Mouse (Mus musculus) embryo, embryonic 9.5 days (tissue): Measurements from ENCODE around the gene Olfr1247.
"Not testable (repeated sequence)": the region's sequence is repeated elsewhere in the genome, so short reads cannot be mapped to it uniquely, and the experiment has no call there.

Experiments used
- DNase-seq: peaks from one replicate; pipeline ENCODE4 v3.0.0-alpha.2; 2017; ENCODE audit errors: extremely low spot score

Gene Olfr1247

GRCm38 (mm10) chr2:89614030-89614429, at the start of gene Olfr1247:
TSS of gene Olfr1247 (minus strand) at chr2:89614130.
- no peak for DNase-seq

GRCm38 (mm10) chr2:89661367-89661766, 47.4 kb upstream of the Olfr1247 start, which contains the start of gene Olfr1250:
TSS of gene Olfr1250 (minus strand) at chr2:89661467.
- no peak for DNase-seq

GRCm38 (mm10) chr2:89634883-89635282, 21.0 kb upstream of the Olfr1247 start, which contains the start of gene Olfr1249:
TSS of gene Olfr1249 (minus strand) at chr2:89634983.
- DNase-seq = no peak

- DNase-seq = not testable (repeated sequence)
Observed at GRCm38 (mm10) chr2:89618145-89618544, 4.2 kb upstream of the Olfr1247 start, which contains the start of gene Olfr1248. TSS of gene Olfr1248 (minus strand) at chr2:89618245.

- no peak for DNase-seq
Observed at GRCm38 (mm10) chr2:89593057-89593456, 20.9 kb downstream of the Olfr1247 start, which contains the start of gene Olfr1246. TSS of gene Olfr1246 (minus strand) at chr2:89593157.

GRCm38 (mm10) chr2:89578347-89578746, 35.6 kb downstream of the Olfr1247 start, which contains the start of gene Olfr1245:
TSS of gene Olfr1245 (minus strand) at chr2:89578447.
- DNase-seq = no peak

GRCm38 (mm10) chr2:89562706-89563105, 51.2 kb downstream of the Olfr1247 start:
- DNase-seq = not testable (repeated sequence)
